Mouse (Mus musculus) left cerebral cortex, adult 8-10 months (tissue): ENCODE data around the gene Aspdh. TPM values are rescaled to one million over a fixed set of nuclear protein-coding genes. Genes with fewer than 3 reads are reported as not detected.

Experiments used
- DNase-seq, 2 experiments: peaks; one replicate each; pipeline ENCODE4 v3.0.0; 2022; ENCODE audit warnings: low spot score in 2 of 2
- total RNA-seq, 4 experiments: library from RNA; stranded (reverse); gene quantifications; 2 replicates each; pipeline ENCODE4 v1.2.4; 2022

The Aspdh gene
- total RNA-seq, 4 experiments from 2014 or later: 5.2 to 9.7 (median 6.4) TPM

- DNase-seq: no peak
Measured at GRCm38 (mm10) chr7:44446070-44446855, 18.9 kb upstream of the Aspdh start.

DNA sequence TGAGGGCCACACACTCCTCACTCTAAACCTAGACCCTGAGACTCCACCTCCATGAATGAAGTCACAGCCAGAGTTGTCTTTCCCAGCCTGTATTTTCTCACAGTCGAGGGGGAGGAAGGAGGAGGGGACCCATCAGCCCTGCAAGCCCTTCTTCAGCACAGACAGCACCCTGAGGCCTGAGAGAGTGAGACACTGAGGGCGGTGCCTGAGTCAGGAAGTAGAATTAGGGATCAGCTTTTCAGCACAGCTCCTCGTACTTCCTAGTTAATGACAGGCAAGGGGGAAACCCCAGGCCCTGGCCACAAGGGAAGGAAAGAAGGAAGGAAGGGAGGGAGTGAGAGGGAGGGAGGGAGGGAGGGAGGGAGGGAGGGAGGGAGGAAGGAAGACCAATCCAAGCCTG is 11.9 kb upstream of the Aspdh start:
- no peak for DNase-seq

- peak in 1 of 2 experiments; percentile 4 for DNase-seq
Measured at GRCm38 (mm10) chr7:44456302-44456701, 8.9 kb upstream of the Aspdh start.

DNA sequence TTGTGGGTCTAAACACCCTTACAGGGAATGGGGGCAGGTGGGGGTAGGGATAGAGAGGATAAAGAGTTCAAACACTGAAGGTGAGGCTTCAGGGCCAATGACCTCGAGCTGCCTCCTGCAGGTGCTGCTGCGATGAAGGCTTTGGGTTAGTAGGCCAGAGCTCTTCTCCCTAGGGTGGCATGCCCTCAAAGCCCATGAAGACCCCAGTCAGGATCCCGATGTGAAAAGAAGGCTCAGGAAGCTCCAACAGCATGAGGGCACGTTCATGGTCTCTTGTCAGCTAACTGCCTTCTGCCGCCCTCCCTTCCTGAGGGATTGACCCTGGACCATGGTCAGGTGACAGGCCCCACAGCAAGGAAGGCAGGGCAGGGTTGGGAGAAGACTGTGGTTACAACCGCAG is 5.1 kb upstream of the Aspdh start:
- peak; percentile 2 to 4 for DNase-seq

GRCm38 (mm10) chr7:44460767-44461502 is 4.3 kb upstream of the Aspdh start:
- peak; percentile 12 to 16 for DNase-seq

DNA sequence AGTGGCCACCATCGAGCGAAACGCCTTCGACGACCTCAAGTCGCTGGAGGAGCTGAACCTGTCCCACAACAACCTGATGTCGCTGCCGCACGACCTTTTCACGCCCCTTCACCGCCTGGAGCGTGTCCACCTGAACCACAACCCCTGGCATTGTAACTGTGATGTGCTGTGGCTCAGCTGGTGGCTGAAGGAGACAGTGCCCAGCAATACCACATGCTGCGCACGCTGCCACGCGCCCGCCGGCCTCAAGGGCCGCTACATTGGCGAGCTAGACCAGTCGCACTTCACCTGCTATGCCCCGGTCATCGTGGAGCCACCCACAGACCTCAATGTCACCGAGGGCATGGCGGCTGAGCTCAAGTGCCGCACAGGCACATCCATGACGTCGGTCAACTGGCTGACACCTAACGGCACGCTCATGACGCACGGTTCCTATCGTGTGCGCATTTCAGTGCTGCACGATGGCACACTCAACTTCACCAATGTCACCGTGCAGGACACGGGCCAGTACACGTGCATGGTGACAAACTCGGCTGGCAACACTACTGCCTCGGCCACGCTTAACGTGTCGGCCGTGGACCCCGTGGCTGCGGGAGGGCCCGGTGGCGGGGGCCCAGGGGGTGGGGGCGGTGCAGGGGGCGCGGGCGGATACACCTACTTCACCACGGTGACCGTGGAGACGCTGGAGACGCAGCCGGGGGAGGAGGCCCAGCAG is 3.5 kb upstream of the Aspdh start:
- DNase-seq: peak; percentile 12 to 43

GRCm38 (mm10) chr7:44462218-44463055 is 2.8 kb upstream of the Aspdh start:
- DNase-seq: peak; percentile 29 to 57

- DNase-seq: no peak
Measured at GRCm38 (mm10) chr7:44463056-44463425, 2.1 kb upstream of the Aspdh start.

DNA sequence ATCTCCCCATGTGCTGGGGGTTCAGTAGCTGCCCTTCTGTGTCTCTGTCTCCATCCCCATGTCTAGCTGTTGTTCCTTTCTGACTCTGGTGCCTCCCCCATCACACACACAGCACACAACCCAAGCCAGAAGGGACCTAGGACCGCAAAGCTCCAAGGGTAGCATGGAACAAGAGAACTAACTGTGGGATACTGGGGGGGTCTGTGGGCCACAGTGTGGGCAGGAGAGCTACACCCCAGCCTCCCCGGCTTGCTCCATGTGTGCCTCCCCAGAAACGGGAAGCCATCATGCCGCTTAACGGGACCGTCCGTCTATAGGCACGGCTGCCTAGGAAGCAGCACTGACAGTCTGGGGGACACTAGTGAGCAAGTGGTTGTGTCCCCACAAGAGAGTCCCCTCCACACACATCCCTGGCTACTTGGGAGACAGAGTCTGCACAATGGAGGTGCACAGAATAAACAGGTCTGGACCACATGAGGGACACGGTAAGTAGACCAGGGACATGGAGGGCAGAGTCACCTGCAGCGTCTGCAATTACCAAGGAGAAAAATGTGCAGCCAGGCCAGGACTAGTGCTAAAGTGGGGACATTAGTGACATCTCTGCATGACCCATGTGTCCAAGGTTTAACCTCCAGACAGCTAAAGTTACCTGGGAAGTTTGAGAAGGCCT is 1.5 kb upstream of the Aspdh start:
- peak; percentile 23 to 27 for DNase-seq

GRCm38 (mm10) chr7:44464511-44464910 is 680 bp upstream of the Aspdh start:
- peak; percentile 66 to 91 for DNase-seq

- DNase-seq: peak in 1 of 2 experiments; percentile 32
Measured at GRCm38 (mm10) chr7:44466006-44466887, 1.1 kb downstream of the Aspdh start.

DNA sequence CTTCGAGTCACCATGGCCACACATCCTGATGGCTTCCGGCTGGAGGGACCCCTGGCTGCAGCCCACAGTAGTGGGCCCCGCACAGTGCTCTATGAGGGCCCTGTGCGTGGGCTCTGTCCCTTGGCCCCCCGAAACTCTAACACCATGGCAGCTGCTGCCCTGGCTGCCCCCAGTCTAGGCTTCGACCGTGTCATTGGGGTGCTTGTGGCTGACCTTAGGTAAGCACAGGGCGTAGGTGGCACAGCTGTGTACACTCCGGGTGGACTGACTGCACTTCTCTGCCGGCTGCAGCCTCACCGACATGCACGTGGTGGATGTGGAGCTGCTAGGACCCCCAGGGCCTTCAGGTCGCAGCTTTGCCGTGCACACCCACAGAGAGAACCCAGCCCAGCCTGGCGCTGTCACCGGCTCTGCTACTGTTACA is 1.7 kb downstream of the Aspdh start:
- DNase-seq: peak in 1 of 2 experiments; percentile 41

GRCm38 (mm10) chr7:44467811-44468411 is 2.7 kb downstream of the Aspdh start, which contains the start of gene Josd2:
Gene Josd2 (plus strand): TSS chr7:44467980.
- peak; percentile 94 to 99 for DNase-seq

- DNase-seq: no peak
Measured at GRCm38 (mm10) chr7:44468644-44469285, 3.6 kb downstream of the Aspdh start.

DNA sequence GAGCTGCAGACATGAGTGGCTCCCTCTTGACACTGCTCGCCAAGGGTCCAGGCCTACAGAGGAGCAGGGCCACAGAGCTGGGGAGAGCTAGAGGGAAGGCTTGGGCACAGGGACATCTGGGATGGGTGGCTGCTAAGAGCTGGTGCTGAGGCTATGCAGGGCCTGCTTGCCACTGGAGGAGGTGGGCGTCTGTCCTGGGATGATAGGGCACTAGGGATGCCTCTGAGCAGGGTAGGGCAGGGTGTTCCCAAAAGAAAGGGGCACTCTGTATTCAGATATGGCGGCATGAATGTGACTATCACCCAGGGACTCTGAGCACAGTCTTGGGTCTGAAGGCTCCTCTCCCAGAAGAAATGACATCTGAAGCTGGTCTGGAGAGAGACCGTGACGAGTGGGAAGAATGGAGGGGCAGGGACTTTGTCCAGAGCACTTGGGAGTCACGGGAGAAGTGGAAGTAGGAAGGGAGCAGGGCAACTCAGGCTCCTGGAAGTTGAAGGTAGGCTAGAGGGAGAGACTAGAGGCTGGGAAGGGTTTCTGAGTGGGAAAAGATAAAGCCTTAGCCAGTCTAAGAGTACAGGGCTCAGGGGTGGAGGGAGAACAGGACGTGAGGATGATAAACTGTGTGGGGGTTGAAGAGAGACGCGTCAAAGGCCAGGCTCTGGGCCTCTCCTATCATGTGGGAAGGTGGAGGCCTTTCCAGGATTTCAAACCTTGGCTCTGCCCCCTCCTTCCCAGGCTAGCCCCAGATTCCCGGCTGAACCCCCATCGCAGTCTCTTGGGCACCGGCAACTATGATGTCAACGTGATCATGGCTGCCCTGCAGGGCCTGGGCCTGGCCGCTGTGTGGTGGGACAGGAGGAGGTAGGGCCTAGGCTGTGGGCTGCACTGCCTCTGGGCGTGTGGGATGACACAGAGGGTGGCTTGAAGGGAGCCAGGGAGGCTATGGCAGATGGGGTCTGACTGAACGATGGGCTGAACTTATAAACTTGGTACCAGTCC is 4.8 kb downstream of the Aspdh start:
- peak in 1 of 2 experiments; percentile 14 for DNase-seq

- peak in 1 of 2 experiments; percentile 27 for DNase-seq
Measured at GRCm38 (mm10) chr7:44470696-44471612, 5.8 kb downstream of the Aspdh start.
